Mouse (Mus musculus) intestine, embryonic 14.5 days (tissue): ENCODE data around the gene Cc2d2a. TPM values are rescaled to one million over a fixed set of nuclear protein-coding genes. Genes with fewer than 3 reads are reported as not detected.

ENCODE experiments used
- ATAC-seq: fragments of 200-750 bp; cut with Nextera tagmentation; replicated peaks from 2 replicates; pipeline ENCODE4 v1.8.0; 2017; ENCODE audit warnings: low read depth, moderate number of reproducible peaks, moderate TSS enrichment, moderate library complexity; ENCODE audit not compliant: low FRiP score, low TSS enrichment
- DNase-seq: peaks from one replicate; pipeline ENCODE4 v3.0.0-alpha.2; 2018; ENCODE audit warnings: low spot score
- H3K27ac ChIP-seq: fragments of 300-500 bp; sonication (generic); 2 replicates; pipeline ENCODE4 v1.5.1; 2014; ENCODE audit warnings: low read depth, mild to moderate bottlenecking, control low read depth
- H3K27me3 ChIP-seq: fragments of 300-500 bp; sonication (generic); replicated peaks from 2 replicates; pipeline ENCODE4 v1.6.1; 2014; ENCODE audit warnings: low read length, control low read depth; ENCODE audit not compliant: control insufficient read depth, insufficient read depth
- H3K36me3 ChIP-seq: fragments of 300-500 bp; sonication (generic); 2 replicates; pipeline ENCODE4 v1.6.1; 2014; ENCODE audit warnings: low read length, control low read depth; ENCODE audit not compliant: control insufficient read depth, insufficient read depth
- H3K4me1 ChIP-seq: fragments of 300-500 bp; sonication (generic); replicated peaks from 2 replicates; pipeline ENCODE4 v1.6.1; 2014; ENCODE audit warnings: low read length, control low read depth, mixed read lengths; ENCODE audit not compliant: control insufficient read depth, insufficient read depth
- H3K4me2 ChIP-seq: fragments of 300-500 bp; sonication (generic); 2 replicates; pipeline ENCODE4 v1.6.1; 2014; ENCODE audit warnings: low read length
- H3K4me3 ChIP-seq: fragments of 300-500 bp; sonication (generic); 2 replicates; pipeline ENCODE4 v1.5.1; 2014; ENCODE audit warnings: low read depth, low read length, control low read depth, mixed read lengths
- H3K9ac ChIP-seq: fragments of 300-500 bp; sonication (generic); 2 replicates; pipeline ENCODE4 v1.6.1; 2014; ENCODE audit warnings: mild to moderate bottlenecking, low read length
- H3K9me3 ChIP-seq: fragments of 300-500 bp; sonication (generic); 2 replicates; pipeline ENCODE4 v1.6.1; 2016; ENCODE audit warnings: low read length, control low read depth; ENCODE audit not compliant: control insufficient read depth
- WGBS: fragments of 180-500 bp; shearing (Covaris S2); extraction: QIAGEN DNeasy Blood & Tissue Kit; methylation state at CpG from one replicate; pipeline ENCODE4 v1.1.7; 2014; 5-methylcytosine and 5-hydroxymethylcytosine counted together
- polyA plus RNA-seq: library from polyadenylated mRNA; unstranded; fragments of >200 nt; fragmentation: Nextera tagmentation; extraction: Ambion mirVana; gene quantifications from 2 replicates; pipeline ENCODE4 v1.2.1, GENCODE M21; 2014

Gene Cc2d2a
- polyA plus RNA-seq, 1 experiment from 2014 or later, result 9.8 TPM

- no peak for ATAC-seq
- 83% methylated on average over 3 of the region's 3 CpGs for WGBS
- H3K4me1 ChIP-seq, result no peaks in the 10 kb centered on the region
- H3K9me3 ChIP-seq, result no peaks in the 10 kb centered on the region
- no peak overlapping the region for H3K4me2 ChIP-seq
- H3K27me3 ChIP-seq, result no peaks in the 10 kb centered on the region
- no peak overlapping the region for H3K4me3 ChIP-seq
- H3K27ac ChIP-seq, result no peak overlapping the region
- no peak overlapping the region for H3K9ac ChIP-seq
- peaks cover 25% of the 10 kb centered on the region for H3K36me3 ChIP-seq
- DNase-seq, result no peak
These were observed 86.9 kb downstream of the Cc2d2a start for GRCm38 (mm10) chr5:43749092-43749491.

- no peak for DNase-seq
- no peak for ATAC-seq
- Histone ChIP-seq H3K27ac (no peak overlapping the region), H3K4me3 (no peak overlapping the region), H3K9me3 (no peaks in the 10 kb centered on the region), H3K27me3 (no peaks in the 10 kb centered on the region), H3K9ac (no peak overlapping the region), H3K4me2 (no peak overlapping the region), H3K4me1 (no peaks in the 10 kb centered on the region), H3K36me3 (peaks cover 46% of the 10 kb centered on the region)
- WGBS, result 82% methylated on average over 3 of the region's 3 CpGs
These were observed 108.6 kb downstream of the Cc2d2a start for GRCm38 (mm10) chr5:43770618-43771354.

DNA sequence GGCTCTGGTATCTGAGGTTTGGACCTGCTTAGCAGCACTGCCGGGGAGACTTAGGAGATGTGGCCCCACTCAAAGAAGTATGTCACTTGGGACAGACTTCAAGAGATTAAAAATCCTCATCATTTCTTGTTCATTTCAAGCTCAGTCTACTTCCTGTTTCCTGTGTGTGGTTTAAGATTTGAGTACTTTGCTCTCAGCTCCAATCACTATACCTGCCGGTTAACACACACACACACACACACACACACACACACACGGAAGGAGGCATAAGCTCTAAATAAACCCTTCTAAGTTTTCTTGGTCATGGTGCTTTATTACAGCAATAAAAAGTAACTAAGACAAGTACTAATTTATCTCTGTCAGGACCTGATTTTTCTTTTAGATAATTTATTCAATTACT lies 109.4 kb downstream of the Cc2d2a start:
- Histone ChIP-seq H3K9ac (no peak overlapping the region), H3K27me3 (no peaks in the 10 kb centered on the region), H3K9me3 (no peaks in the 10 kb centered on the region), H3K27ac (no peak overlapping the region), H3K4me1 (no peaks in the 10 kb centered on the region), H3K4me3 (no peak overlapping the region), H3K36me3 (peaks cover 38% of the 10 kb centered on the region), H3K4me2 (no peak overlapping the region)
- no peak for DNase-seq
- no peak for ATAC-seq
- 76% methylated on average over 3 of the region's 3 CpGs for WGBS

GRCm38 (mm10) chr5:43776407-43776806 lies 114.3 kb downstream of the Cc2d2a start:
- Histone ChIP-seq H3K4me3 (no peak overlapping the region), H3K36me3 (0 out of 2 replicates have a peak, but pooled peaks cover 3% of the 10 kb centered on the region), H3K4me1 (peaks cover 14% of the 10 kb centered on the region), H3K27ac (no peak overlapping the region), H3K4me2 (no peak overlapping the region), H3K9me3 (no peaks in the 10 kb centered on the region), H3K9ac (no peak overlapping the region), H3K27me3 (no peaks in the 10 kb centered on the region)
- DNase-seq, result no peak
- no peak for ATAC-seq

DNA sequence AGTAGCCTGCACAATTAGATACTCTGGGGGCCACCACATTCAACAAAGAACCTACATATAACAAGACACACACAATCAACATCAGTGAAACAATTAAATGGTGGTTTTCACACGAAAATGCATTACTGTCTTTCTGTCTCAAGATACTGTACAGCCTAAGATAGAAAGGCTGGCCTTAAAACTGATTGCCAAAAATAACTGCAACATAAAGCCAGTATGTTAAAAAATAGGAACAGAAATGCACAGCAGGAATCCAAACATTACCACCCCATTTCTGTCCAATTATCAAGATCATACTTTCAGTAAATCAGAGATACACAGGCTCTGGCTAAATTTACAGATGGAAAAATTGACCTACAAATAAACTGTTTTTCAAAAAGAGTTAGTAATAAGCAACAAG lies 114.8 kb downstream of the Cc2d2a start:
- 58% methylated on average over 1 of the region's 1 CpGs for WGBS
- H3K9ac ChIP-seq, result no peak overlapping the region
- DNase-seq, result no peak
- no peak overlapping the region for H3K4me3 ChIP-seq
- H3K4me2 ChIP-seq, result no peak overlapping the region
- no peak for ATAC-seq
- H3K36me3 ChIP-seq, result 0 out of 2 replicates have a peak, but pooled peaks cover 3% of the 10 kb centered on the region
- no peaks in the 10 kb centered on the region for H3K9me3 ChIP-seq
- no peak overlapping the region for H3K27ac ChIP-seq
- peaks cover 14% of the 10 kb centered on the region for H3K4me1 ChIP-seq
- H3K27me3 ChIP-seq, result no peaks in the 10 kb centered on the region

DNA sequence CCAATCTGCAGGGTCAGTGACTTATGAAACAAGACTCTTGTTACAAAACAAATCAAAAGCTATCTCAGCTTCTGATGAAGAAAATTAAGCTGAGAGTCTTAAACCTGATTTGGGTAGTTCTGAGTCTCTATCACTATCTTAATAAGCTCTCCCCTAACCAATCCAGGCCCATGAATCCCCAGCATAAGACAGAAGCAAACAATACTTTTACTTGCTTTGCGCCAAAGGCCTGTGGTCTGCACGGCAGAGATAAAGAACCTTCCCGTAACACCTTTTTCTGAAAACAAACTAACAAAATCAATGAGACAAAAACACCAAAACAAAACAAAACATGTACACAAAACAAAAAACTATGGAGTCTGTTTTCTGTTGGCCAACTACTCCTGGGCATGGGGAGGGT lies 116.4 kb downstream of the Cc2d2a start:
- Histone ChIP-seq H3K27me3 (no peaks in the 10 kb centered on the region), H3K27ac (no peak overlapping the region), H3K4me3 (no peak overlapping the region), H3K9me3 (no peaks in the 10 kb centered on the region), H3K36me3 (0 out of 2 replicates have a peak, but pooled peaks cover 3% of the 10 kb centered on the region), H3K9ac (no peak overlapping the region), H3K4me1 (peaks cover 14% of the 10 kb centered on the region), H3K4me2 (no peak overlapping the region)
- ATAC-seq, result no peak
- DNase-seq, result no peak
- WGBS, result 89% methylated on average over 3 of the region's 3 CpGs

- peak; percentile 73 for ATAC-seq
- Histone ChIP-seq H3K4me1 (peaks cover 14% of the 10 kb centered on the region), H3K9ac (peak overlapping the region; percentile 96), H3K27ac (peak overlapping the region; percentile 97), H3K27me3 (no peaks in the 10 kb centered on the region), H3K4me2 (peak overlapping the region; percentile 75), H3K36me3 (0 out of 2 replicates have a peak, but pooled peaks cover 3% of the 10 kb centered on the region), H3K9me3 (no peaks in the 10 kb centered on the region), H3K4me3 (peak overlapping the region; percentile 90)
- peak; percentile 77 for DNase-seq
- WGBS, result under 1% methylated on average over 39 of the region's 61 CpGs
These were observed 119.4 kb downstream of the Cc2d2a start for GRCm38 (mm10) chr5:43781423-43781976.

DNA sequence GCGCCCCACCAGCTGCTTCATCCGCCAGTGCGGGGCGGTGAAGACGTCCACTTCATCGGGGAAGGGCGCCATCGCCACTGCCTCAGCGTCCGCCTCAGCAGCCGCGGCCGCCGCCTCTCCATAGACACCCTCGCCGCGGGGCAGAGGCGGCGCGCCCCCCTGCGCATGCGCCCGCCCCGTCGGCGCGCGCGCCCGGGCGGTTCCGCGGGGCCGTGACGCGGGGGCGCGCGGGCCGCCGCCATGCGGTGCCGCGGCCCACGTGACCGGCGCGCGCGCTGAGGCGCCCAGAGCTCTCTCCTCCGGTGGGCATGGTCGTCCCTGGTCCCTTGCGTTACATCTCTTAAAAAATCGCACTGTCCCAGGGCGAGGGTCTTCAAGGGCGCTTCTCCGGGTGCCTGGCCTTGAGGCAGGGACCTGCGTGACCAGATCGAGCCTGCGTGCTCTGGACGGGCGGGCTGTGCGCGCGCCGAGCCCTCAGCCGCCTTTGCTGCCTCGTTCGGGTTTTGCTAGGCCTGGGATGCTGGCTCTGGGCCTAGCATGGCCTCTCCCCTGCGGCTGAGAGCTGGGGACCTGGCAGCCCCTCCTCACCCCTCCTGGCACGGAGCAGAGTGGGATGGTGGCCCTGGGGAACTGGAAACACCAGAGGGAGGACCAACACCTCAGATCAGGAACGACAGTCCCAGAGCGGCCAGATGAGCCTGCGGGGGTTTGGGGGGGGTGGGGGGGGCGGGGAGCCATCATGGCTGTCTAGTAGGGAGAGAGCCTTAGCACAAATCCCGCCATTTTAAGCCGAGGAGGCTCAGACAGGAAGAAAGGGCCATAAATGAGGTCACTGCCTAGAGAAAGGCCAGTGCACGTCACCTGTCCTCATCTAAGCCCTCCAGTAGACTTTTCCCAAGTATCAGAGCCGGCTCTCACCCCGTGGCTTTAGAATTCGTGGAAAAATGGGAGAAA lies 120.1 kb downstream of the Cc2d2a start:
- Histone ChIP-seq H3K36me3 (0 out of 2 replicates have a peak, but pooled peaks cover 3% of the 10 kb centered on the region), H3K4me2 (peak overlapping the region; percentile 75), H3K9me3 (no peaks in the 10 kb centered on the region), H3K27me3 (no peaks in the 10 kb centered on the region), H3K4me1 (peaks cover 11% of the 10 kb centered on the region), H3K27ac (peak overlapping the region; percentile 97), H3K4me3 (peak overlapping the region; percentile 90), H3K9ac (peak overlapping the region; percentile 96)
- 3% methylated on average over 78 of the region's 82 CpGs for WGBS
- peak; percentile 91 for ATAC-seq
- peak; percentile 93 for DNase-seq
